Mouse (Mus musculus) natural killer cell, adult 2 months (primary cell): ENCODE measurements around the gene Tm9sf2.
A peak's percentile ranks its signal among the peaks of the same experiment; 100 is the strongest.

Experiments used
- DNase-seq, 2 experiments: peaks; one replicate each; pipeline ENCODE4 v3.0.0; 2022; ENCODE audit warnings: low spot score in 2 of 2

Gene Tm9sf2

GRCm38 (mm10) chr14:122176263-122176798, 69.5 kb downstream of the Tm9sf2 start:
- DNase-seq = no peak

DNA sequence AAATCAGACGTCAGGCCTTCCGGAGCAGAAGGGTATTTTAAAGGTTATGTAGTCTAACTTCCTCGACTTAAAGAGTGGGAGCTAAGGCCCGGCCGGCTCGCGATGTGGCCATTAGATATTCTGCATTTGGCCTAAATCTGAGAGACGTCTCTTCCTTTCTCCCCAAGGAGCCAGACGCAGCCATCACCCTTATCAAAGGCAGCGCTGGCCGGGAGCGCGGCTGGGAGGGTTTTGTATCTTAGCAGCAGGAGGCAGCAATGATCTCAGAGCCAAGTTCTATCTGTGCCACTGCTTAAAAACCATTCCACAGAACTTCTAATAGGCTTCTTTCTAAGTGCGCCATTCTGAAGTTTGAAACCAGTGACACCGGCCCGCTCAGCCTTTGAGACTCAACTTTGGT, 72.4 kb downstream of the Tm9sf2 start:
- no peak for DNase-seq

GRCm38 (mm10) chr14:122181078-122181814, 74.4 kb downstream of the Tm9sf2 start, which contains the start of gene Clybl:
Gene Clybl (plus strand): TSS chr14:122181704.
- peak; percentile 86 to 88 for DNase-seq

DNA sequence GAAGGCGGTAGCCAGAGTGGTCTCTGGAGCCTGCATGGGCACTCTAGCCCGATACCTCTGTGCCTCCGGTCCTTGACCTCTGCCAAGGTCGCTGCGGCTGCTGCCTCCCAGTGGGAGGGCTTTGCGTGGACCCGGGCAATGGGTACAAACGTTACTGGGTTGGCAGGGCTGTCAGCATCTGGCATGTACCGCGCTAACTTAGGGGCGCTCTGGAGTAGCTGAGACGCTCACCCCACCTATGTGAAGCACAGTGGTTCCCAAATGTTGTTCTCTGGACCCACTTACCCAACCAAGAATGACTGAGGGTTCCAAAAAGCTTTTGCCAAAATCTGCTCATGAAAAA, 74.9 kb downstream of the Tm9sf2 start:
- DNase-seq = no peak

- DNase-seq = no peak
Observed at GRCm38 (mm10) chr14:122182220-122182619, 75.4 kb downstream of the Tm9sf2 start.

- no peak for DNase-seq
Observed at GRCm38 (mm10) chr14:122183974-122184373, 77.1 kb downstream of the Tm9sf2 start.

DNA sequence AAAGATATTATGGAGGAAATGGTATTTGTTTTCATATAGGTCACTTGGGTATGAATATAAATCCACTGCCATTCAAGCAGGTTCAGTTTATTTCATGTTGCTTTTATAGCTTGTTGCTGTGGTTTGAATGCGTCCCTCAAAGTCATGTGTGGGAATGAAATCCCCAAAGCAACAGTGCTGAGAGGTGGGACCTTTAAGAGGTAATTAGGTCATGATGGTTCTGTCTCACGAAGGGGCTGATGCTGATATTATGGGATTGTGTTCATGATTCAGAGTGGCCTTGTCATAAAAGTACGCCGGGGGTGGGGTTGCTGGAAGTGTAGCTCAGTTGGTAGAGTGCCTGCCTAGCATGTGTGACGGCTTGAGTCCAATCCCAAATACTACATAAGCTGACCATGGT, 81.4 kb downstream of the Tm9sf2 start:
- no peak for DNase-seq

DNA sequence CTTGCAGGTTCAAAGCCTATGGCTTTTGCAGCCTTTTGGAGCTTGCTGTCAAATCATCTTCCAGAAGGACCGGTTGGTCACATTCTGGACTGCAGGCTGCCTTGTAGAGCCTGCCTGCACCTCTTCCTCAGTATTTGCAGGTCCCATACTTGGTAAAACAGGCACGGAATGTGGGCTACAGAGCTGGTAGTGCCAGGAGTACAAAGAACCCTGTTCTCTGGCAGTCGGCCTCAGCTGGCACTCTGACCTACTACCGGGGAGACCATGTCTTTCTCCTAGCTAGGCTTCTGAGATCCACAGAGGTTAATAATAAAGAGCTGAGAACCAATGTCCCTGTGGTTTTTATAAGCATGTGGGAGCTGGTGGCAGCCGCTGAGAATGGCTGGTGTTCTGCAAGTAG, 83.1 kb downstream of the Tm9sf2 start:
- no peak for DNase-seq

GRCm38 (mm10) chr14:122190527-122190926, 83.7 kb downstream of the Tm9sf2 start:
- no peak for DNase-seq

- DNase-seq = peak; percentile 53 to 66
Observed at GRCm38 (mm10) chr14:122190941-122191510, 84.2 kb downstream of the Tm9sf2 start.

GRCm38 (mm10) chr14:122194630-122195029, 87.8 kb downstream of the Tm9sf2 start:
- no peak for DNase-seq

- DNase-seq = no peak
Observed at GRCm38 (mm10) chr14:122196851-122197250, 90.0 kb downstream of the Tm9sf2 start.

DNA sequence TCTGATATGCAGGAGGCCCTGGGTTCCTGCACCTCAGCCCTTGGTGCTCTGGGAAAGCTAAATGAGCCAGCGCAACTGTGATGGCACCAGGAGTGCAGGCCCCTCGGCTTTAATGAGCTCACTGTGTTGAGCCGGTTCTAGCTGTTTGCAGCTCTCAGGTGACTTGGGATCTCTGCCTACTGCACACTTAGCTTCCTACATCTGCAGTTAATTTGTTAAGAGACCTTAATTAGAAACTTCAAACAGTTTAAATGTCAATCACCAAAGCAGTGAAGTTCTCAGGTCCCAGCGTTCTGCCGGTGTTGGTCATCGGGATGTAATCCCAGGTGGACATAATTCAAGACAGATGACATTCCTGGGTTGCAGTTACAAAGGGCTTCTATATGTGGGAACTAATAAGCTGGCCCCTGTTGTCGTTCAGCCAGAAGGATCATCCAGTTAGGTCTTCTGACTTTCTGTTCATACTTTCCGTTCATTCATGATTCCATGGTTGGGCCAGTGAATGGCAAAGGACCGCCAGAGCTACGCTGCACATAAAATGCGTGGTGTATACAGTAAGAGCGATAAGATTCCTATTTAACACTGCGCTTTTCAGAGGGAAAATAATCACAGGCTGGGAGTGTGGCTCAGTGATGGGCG, 93.5 kb downstream of the Tm9sf2 start:
- no peak for DNase-seq

GRCm38 (mm10) chr14:122209177-122209576, 102.3 kb downstream of the Tm9sf2 start:
- no peak for DNase-seq
